Comparison of ENCODE assay signal across 18 mouse cellular contexts in genomic region chr12:8847858-8848383, GRCm38 (mm10).
DNase-seq lines count a peak whose midpoint lies in the region; ATAC-seq and TF ChIP-seq lines count a peak whose summit lies in the region.
"Had no signal": no experiment of that assay in that cellular context is flagged by ENCODE, and none has a peak within 500 bp of the region (broad histone marks: within the 10 kb centered on the region; RNA-seq: fewer than 3 reads in every experiment).

No protein-coding gene starts in this region.

- no peaks in the 10 kb centered on the region for H3K79me2 ChIP-seq in liver, adult 2 months (ENCODE audit: control insufficient read depth, insufficient read depth, low read length)

- ATAC-seq in liver, embryonic 12.5 days = no peak
- no peak for ATAC-seq in megakaryocyte, adult 5-6 weeks (ENCODE audit: poor library complexity, severe bottlenecking)
- ATAC-seq in limb, embryonic 12.5 days (ENCODE audit: insufficient number of reproducible peaks, insufficient read depth, low FRiP score, low TSS enrichment, low read depth) = no peak
- ATAC-seq: forebrain, embryonic 16.5 days; hindbrain, postnatal 0 days; midbrain, embryonic 15.5 days had no signal

- H3K36me3 ChIP-seq in liver, adult 2 months (ENCODE audit: control insufficient read depth, insufficient read depth, low read length) = no peaks in the 10 kb centered on the region
- no peaks in the 10 kb centered on the region for H3K36me3 ChIP-seq in liver, embryonic 12.5 days
- H3K36me3 ChIP-seq in megakaryocyte, embryonic 14.5 days (replicated peaks; ENCODE audit: low read length) = no peaks in the 10 kb centered on the region
- H3K36me3 ChIP-seq in limb, embryonic 12.5 days = no peaks in the 10 kb centered on the region
- H3K36me3 ChIP-seq: heart, embryonic 12.5 days; midbrain, embryonic 15.5 days; neural tube, embryonic 15.5 days had no signal

- H3K27me3 ChIP-seq in liver, adult 2 months (ENCODE audit: control insufficient read depth, insufficient read depth, low read length) = no peaks in the 10 kb centered on the region
- peaks cover 31% of the 10 kb centered on the region for H3K27me3 ChIP-seq in liver, embryonic 12.5 days (replicated peaks)
- peaks cover 76% of the 10 kb centered on the region for H3K27me3 ChIP-seq in megakaryocyte, embryonic 14.5 days (replicated peaks)
- H3K27me3 ChIP-seq in limb, embryonic 12.5 days = no peaks in the 10 kb centered on the region
- H3K27me3 ChIP-seq: heart, embryonic 12.5 days; midbrain, embryonic 15.5 days; neural tube, embryonic 15.5 days had no signal

- whole genome bisulfite sequencing in liver, adult 2 months = 34% methylated on average over 8 of the region's 8 CpGs
- WGBS in liver, embryonic 12.5 days (ENCODE audit: insufficient replicate concordance) = 68% methylated on average over 8 of the region's 8 CpGs
- WGBS in limb, embryonic 12.5 days = 71% methylated on average over 8 of the region's 8 CpGs

- TF ChIP-seq POLR2A in liver, adult 2 months (IDR thresholded peaks at IDR 0.05; ENCODE audit: extremely low read depth, insufficient read depth, low read length) = no peak

- peaks cover 2% of the 10 kb centered on the region; the same call in 1 of the 2 replicates for H3K4me1 ChIP-seq in liver, adult 2 months (ENCODE audit: control insufficient read depth, insufficient read depth, low read length)
- H3K4me1 ChIP-seq in liver, embryonic 12.5 days = no peaks in the 10 kb centered on the region; the same call in 1 of the 2 replicates
- H3K4me1 ChIP-seq in megakaryocyte, embryonic 14.5 days = peaks cover 23% of the 10 kb centered on the region
- peaks cover 67% of the 10 kb centered on the region for H3K4me1 ChIP-seq in limb, embryonic 12.5 days (replicated peaks)
- H3K4me1 ChIP-seq: heart, embryonic 12.5 days; neural tube, embryonic 15.5 days had no signal

- TF ChIP-seq CTCF in liver, adult 2 months (IDR thresholded peaks at IDR 0.05; ENCODE audit: low read depth, low read length) = no peak
- no peak for TF ChIP-seq CTCF in layer of hippocampus, adult 2 months (conservative IDR thresholded peaks at IDR 0.05)

- H3K4me2 ChIP-seq in liver, embryonic 12.5 days = no peak overlapping the region
- H3K4me2 ChIP-seq in limb, embryonic 12.5 days = no peak overlapping the region
- H3K4me2 ChIP-seq: heart, embryonic 12.5 days; midbrain, embryonic 15.5 days; neural tube, embryonic 15.5 days had no signal

- peak; percentile 24 for DNase-seq in liver, adult 2 months (ENCODE audit: extremely low read depth, low read depth, low spot score)
- DNase-seq in lung, postnatal 25 days (ENCODE audit: low spot score) = peak; percentile 31
- no peak for DNase-seq in layer of hippocampus, adult 2 months (ENCODE audit: low spot score in 2 of 2)
- DNase-seq in heart, postnatal 36 days = no peak
- DNase-seq: adrenal gland, adult 2 months; cerebellum, adult 8-10 months; kidney, adult 18-20 months; thymus, postnatal 4 days had no signal

- no peak overlapping the region for H3K4me3 ChIP-seq in liver, adult 2 months (ENCODE audit: insufficient read depth, low read depth, low read length)
- no peak overlapping the region for H3K4me3 ChIP-seq in liver, embryonic 12.5 days
- H3K4me3 ChIP-seq in megakaryocyte, embryonic 14.5 days (replicated peaks) = peak overlapping the region; percentile 59
- no peak overlapping the region for H3K4me3 ChIP-seq in limb, embryonic 12.5 days (replicated peaks)
- H3K4me3 ChIP-seq in layer of hippocampus, adult 2 months = no peak overlapping the region
- H3K4me3 ChIP-seq: heart, embryonic 12.5 days; midbrain, embryonic 15.5 days; neural tube, embryonic 15.5 days had no signal

- no peak overlapping the region for H3K9ac ChIP-seq in liver, adult 2 months (ENCODE audit: low read depth, low read length)
- no peak overlapping the region for H3K9ac ChIP-seq in liver, embryonic 12.5 days
- no peak overlapping the region for H3K9ac ChIP-seq in limb, embryonic 12.5 days (replicated peaks)
- H3K9ac ChIP-seq: heart, embryonic 12.5 days; midbrain, embryonic 15.5 days; neural tube, embryonic 15.5 days had no signal

- no peaks in the 10 kb centered on the region for H3K9me3 ChIP-seq in liver, embryonic 12.5 days (replicated peaks)
- no peaks in the 10 kb centered on the region for H3K9me3 ChIP-seq in megakaryocyte, embryonic 14.5 days
- no peaks in the 10 kb centered on the region for H3K9me3 ChIP-seq in limb, embryonic 12.5 days
- H3K9me3 ChIP-seq: heart, embryonic 12.5 days; midbrain, embryonic 15.5 days; neural tube, embryonic 15.5 days had no signal

- intact Hi-C loops in heart, postnatal 36 days (cut with DNase I) = no loop called here

- no peak overlapping the region for H3K27ac ChIP-seq in liver, adult 2 months (replicated peaks; ENCODE audit: insufficient read depth, low read depth, low read length)
- no peak overlapping the region for H3K27ac ChIP-seq in liver, embryonic 12.5 days
- peak overlapping the region; percentile 96 for H3K27ac ChIP-seq in limb, embryonic 12.5 days
- H3K27ac ChIP-seq in layer of hippocampus, adult 2 months = no peak overlapping the region
- H3K27ac ChIP-seq: hindbrain, postnatal 0 days; kidney, postnatal 0 days; midbrain, embryonic 15.5 days; neural tube, embryonic 15.5 days had no signal

Comparison
In these comparisons a context has a peak if more than half of its experiments do, and no peak if none do; other contexts are left out.
1. DNase-seq: peak in liver, adult 2 months (single experiment) and lung, postnatal 25 days (single experiment); none in layer of hippocampus, adult 2 months (0 of 2) and heart, postnatal 36 days (0 of 2).